Mouse (Mus musculus): ENCODE measurements at regions not wholly inside any gene's neighbourhood (a gene's known extent, or its start where the extent isn't known, plus 50 kb on each side); places are given as distances from the start of the nearest gene placed in this dataset.
"Not testable (repeated sequence)": the region's sequence is repeated elsewhere in the genome, so short reads cannot be mapped to it uniquely, and the experiment has no call there.

GRCm38 (mm10) chr12:95355151-95355550 lies 336.9 kb upstream of the Flrt2 start:
- DNase-seq (ENCODE audit: low spot score in 2 of 2) = no peak
- intact Hi-C loops (cut with DNase I) = no loop called here

DNA sequence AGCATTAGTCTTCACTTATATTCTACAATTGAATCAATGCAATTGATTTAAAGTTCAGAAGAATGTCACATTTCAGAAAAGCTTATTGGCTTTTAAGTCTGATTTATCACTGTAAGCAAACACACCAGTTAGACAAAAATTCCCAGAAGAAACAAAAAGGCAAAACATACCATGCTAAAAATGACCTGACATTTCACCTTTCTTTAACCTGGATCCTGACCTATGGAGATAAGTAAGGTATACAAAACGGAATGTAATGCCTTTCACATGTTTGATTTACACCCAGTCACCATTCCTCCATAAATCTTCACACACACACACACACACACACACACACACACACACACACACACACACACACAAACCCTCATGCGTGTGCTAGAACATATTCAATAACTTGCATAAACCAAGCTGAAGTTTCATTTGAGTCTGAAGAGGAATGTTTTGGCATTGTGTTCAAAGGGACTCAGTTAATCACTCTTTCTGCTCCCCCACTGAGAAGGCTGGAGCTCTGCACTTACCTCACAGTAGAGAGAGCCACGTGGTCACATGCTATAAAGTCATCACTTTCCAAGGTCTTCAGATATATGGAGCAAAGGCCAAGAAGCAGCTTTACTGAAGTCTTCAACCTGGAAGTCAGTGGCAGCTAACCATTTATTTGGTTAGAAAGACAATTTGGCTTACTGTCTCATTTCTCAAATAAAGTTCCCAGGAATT lies 307.6 kb upstream of the Flrt2 start:
- intact Hi-C loops (cut with DNase I) = loop anchor here (10.0 kb wide), 2 partner anchors 210 to 270 kb away; no protein-coding TSS in a partner anchor
- DNase-seq (ENCODE audit: low spot score in 2 of 2) = no peak

GRCm38 (mm10) chr12:95385688-95386087 lies 306.3 kb upstream of the Flrt2 start:
- no peak for DNase-seq (ENCODE audit: low spot score in 2 of 2)
- intact Hi-C loops (cut with DNase I) = loop anchor here (5.0 to 10.0 kb wide), 4 partner anchors 68 to 307 kb away; partner anchors contain the start of gene Flrt2

DNA sequence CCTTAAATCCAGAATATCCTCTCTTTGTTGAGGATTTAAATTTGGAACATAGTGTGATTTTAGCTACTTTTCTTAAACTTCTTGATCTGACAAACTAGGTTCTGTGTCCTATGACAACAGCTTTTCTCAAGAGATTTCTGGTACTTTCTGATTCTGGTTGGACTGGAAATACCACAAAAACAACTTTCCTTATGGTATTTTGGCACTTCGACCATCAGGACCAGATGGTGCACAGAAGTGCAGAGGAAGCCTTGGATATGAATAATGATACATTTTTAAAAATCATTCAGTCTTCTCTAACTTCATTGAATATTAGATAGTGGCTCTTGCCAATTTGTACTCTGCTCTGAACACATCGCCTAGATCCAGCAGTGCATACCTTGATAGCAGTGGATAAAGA lies 303.8 kb upstream of the Flrt2 start:
- intact Hi-C loops (cut with DNase I) = loop anchor here (5.0 to 10.0 kb wide), 4 partner anchors 71 to 304 kb away; partner anchors contain the start of gene Flrt2
- DNase-seq (ENCODE audit: low spot score in 2 of 2) = peak; percentile 47 to 89

DNA sequence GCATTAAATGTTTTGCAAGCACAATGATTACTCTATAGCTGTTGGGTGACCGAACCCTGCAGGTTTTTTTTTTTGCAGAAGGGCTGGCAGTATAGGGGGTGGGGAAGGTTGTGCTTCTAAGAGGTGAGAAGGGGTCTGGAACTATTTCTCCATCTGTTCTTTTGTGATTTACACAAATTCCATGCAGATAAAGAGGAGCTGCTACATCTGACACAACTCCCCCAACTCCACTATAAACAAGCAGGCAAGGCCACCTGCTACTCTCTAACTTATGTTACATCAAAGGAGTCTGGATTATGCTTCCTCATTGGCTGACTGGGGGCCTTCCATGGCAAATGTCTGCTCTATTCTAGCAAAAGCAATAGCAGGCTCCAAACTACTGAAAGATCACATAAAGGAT lies 299.2 kb upstream of the Flrt2 start:
- intact Hi-C loops (cut with DNase I) = no loop called here
- DNase-seq (ENCODE audit: low spot score in 2 of 2) = no peak

- DNase-seq (ENCODE audit: low spot score in 2 of 2) = no peak
- intact Hi-C loops (cut with DNase I) = no loop called here
These were observed 297.0 kb upstream of the Flrt2 start for GRCm38 (mm10) chr12:95394991-95395530.

GRCm38 (mm10) chr12:95420861-95421260 lies 271.2 kb upstream of the Flrt2 start:
- no peak for DNase-seq (ENCODE audit: low spot score in 2 of 2)
- intact Hi-C loops (cut with DNase I) = no loop called here

DNA sequence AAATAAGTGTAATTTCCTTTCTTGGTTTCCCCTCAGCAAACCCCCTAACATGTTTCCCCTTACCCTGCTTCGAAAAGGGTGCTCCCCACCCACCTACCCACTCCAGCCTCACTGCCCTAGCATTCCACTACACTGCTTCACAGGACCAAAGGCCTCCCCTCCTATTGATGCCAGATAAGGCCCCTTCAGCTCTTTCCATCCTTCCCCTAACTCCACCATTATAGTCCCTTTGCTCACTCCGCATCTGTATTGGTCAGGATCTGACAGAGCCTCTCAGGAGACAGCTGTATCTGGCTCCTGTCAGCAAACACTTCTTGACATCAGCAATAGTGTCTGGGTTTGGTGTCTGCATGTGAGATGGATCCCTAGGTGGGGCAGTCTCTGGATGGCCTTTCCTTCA lies 267.3 kb upstream of the Flrt2 start:
- intact Hi-C loops (cut with DNase I) = no loop called here
- DNase-seq (ENCODE audit: low spot score in 2 of 2) = no peak

DNA sequence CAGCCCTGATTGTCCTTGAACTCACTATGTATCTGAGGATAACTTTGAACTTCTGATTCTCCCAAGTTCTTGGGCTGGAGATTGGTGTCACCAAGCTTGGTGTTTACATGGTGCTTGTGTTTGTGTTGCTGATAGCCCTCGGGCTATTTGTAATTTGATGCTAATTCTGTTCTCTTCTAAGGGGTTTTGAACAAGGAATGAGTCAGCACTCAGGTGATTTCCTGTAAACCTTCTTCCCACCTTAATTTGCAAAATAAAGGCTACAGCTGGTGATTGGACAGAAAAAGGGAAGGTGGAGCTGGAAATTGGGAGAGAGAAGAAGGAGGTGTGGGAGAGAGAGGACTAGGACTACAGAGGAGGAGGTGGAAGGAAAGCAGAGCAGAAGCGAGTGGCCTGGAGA lies 254.8 kb upstream of the Flrt2 start:
- intact Hi-C loops (cut with DNase I) = no loop called here

DNA sequence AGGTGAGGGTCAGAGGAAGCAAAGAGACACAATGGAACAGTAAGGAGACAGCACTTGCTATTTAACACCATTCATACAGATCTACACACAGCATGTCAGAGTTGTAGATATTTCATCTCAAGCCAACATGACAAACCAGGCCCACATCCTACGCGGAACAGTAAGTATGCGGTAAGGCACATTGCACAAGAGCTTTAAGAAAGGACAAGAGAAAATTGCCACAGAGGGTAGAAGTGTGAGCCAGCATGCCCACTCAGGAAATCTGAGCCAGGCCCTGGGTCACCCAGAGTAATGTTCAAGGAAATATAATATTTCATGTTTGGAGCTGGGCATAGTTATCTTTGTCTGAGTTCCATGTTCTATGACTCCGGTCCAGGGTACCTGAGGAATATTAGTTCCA lies 234.5 kb upstream of the Flrt2 start:
- intact Hi-C loops (cut with DNase I) = no loop called here
- no peak for DNase-seq (ENCODE audit: low spot score in 2 of 2)

More for the DNA sequence above, 254.8 kb upstream of the Flrt2 start:
- no peak for DNase-seq (ENCODE audit: low spot score in 2 of 2)

DNA sequence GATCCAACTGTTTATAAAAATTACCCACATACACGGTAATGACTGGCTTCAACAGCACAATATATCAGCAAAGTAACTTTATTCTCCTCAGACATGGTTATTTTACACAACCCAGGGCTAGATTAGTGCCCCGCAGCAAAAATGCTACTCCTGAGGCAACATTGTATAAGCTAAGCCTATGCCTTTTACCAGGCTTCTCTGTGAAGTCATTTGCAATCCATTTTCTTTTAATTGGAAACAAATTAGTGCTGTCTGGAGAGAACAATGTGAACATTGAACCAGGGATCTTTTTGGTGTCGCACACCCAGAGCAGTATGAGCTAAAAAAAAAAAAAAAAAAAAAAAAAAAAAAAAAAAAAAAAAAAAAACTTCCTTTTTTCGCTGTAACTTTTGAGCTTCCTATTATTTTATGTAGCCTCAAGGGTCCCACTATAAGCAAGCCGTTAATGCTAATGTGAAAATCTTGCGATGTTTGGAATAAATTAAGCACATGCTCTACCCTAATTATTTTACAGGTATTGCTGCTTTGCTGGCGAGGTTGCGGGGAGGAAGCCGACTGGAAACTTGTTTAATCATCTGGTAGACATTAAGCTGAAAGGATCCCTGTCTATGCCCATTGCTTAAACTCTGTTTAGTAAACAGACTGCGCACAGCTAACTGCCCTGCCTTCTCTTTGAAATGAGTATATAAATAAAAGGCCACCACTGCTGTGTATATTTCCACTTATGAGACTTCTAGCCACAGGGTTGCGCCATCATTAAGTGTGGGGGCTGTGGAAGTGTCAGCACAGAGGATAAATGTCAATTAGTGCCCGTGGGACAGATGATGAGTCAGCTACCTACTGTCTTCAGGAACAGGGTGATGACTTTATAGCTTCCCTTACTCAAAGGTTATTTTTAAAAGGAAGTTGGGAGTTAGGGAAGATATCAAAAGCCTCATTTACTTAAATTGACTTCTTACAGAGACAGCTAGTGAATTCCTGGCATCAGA lies 225.2 kb upstream of the Flrt2 start:
- DNase-seq (ENCODE audit: low spot score in 2 of 2) = no peak
- intact Hi-C loops (cut with DNase I) = no loop called here

DNA sequence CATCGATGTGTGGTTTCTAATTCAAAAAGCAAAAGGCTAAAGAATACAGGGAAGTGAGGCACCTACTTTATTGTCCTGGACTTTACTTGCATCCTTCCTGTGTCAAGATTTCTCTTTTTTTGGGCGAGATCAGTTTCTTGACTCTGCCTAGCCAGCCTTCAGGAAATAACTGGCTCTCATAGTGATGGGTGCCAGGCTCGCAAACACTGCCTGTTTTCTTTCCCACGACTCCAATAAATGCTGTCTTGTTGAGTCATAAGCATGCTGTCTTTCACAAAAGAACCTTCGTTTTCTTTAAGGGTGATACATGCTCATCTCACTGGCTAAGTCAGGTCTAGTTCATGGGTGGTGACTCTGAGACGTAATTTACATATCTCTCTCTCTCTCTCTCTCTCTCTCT lies 222.1 kb upstream of the Flrt2 start:
- DNase-seq (ENCODE audit: low spot score in 2 of 2) = no peak
- intact Hi-C loops (cut with DNase I) = no loop called here

DNA sequence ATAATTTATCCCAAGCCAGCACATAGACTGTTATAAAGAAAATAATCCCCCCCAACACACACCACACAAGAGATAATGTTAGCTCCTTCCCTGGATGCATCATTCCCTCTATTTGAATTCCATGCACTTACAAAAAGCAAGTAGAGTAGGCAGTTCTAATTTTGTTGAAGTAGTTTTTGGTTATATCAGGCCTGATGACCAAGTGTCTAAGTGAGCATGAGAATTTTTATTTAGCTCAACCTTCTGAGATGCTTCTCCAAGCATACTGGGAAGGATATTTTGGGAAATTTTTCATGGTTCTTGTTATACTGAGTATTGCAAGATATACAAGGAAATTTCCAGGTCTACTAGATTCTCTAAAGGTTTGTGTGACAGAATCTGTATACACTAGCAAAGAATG lies 205.5 kb upstream of the Flrt2 start:
- peak in 1 of 2 experiments; percentile 63 for DNase-seq (ENCODE audit: low spot score in 2 of 2)
- intact Hi-C loops (cut with DNase I) = loop anchor here (5.0 kb wide), 2 partner anchors 206 to 734 kb away; partner anchors contain the start of gene Flrt2

DNA sequence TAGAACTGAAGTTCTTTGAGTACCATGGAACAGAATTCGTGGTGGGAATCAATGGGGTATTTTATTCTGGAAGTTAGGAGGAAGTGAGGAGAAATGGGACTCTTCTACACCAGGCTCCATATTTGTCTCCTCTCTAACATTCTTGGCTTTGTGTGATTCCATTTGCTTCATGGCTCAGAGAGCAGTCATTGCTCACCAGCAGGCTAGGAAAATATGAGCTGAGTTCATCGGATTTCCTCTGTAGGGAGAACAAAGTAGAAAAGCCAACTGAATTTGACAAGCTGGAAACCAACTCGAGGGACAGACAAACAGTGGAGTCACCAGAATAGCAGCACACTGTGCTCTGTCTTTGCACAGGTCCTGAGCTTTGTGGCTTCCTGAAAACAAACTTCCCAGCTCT lies 203.7 kb upstream of the Flrt2 start:
- no peak for DNase-seq (ENCODE audit: low spot score in 2 of 2)
- intact Hi-C loops (cut with DNase I) = loop anchor here (2.0 to 5.0 kb wide), 3 partner anchors 174 to 736 kb away; partner anchors contain the start of gene Flrt2

DNA sequence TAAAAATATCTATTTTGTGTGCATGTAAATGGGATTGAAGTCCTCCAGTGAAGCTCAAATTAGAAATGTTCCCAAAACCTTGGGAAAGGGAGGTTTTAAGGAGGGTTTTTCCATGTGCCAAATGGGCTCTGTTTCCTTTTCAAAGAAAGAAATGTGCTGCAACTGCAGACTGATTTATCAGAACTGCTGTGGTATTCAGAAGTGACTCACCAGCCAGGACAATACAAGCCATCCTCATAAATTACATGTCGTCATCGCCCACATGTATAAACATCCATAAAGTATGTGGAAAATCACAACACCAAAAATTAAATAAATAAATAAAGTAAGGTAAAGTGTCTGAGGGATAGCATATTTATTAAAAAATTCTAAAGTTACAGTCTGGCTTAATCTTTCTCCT lies 202.7 kb upstream of the Flrt2 start:
- peak in 1 of 2 experiments; percentile 43 for DNase-seq (ENCODE audit: low spot score in 2 of 2)
- intact Hi-C loops (cut with DNase I) = loop anchor here (2.0 to 5.0 kb wide), 3 partner anchors 175 to 737 kb away; partner anchors contain the start of gene Flrt2

GRCm38 (mm10) chr12:95489848-95490247 lies 202.2 kb upstream of the Flrt2 start:
- no peak for DNase-seq (ENCODE audit: low spot score in 2 of 2)
- intact Hi-C loops (cut with DNase I) = loop anchor here (2.0 to 5.0 kb wide), 3 partner anchors 175 to 738 kb away; partner anchors contain the start of gene Flrt2

DNA sequence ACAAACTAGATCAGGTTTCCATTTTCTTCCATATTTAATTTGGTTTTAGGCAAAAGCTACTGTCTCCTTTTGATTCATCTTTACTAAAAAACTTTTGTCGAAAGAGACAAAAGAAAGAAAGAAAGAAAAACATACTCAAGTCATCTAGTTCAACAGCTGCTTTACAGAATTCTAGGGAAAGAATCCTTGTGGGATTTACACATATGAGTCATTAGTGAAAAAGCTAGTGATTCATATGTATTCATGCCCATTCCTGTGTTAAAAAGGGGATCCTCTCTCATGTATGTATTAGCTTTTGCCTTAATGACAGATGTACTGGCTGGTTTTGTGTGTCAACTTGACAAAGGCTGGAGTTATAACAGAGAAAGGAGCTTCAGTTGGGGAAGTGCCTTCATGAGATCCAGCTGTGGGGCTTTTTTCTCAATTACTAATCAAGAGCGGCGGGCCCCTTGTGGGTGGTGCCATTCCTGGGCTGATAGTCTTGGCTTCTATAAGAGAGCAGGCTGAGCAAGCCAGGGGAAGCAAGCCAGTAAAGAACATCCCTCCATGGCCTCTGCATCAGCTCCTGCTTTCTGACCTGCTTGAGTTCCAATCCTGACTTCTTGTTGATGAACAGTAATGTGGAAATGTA lies 200.1 kb upstream of the Flrt2 start:
- peak in 1 of 2 experiments; percentile 10 for DNase-seq (ENCODE audit: low spot score in 2 of 2)
- intact Hi-C loops (cut with DNase I) = not testable (repeated sequence)

DNA sequence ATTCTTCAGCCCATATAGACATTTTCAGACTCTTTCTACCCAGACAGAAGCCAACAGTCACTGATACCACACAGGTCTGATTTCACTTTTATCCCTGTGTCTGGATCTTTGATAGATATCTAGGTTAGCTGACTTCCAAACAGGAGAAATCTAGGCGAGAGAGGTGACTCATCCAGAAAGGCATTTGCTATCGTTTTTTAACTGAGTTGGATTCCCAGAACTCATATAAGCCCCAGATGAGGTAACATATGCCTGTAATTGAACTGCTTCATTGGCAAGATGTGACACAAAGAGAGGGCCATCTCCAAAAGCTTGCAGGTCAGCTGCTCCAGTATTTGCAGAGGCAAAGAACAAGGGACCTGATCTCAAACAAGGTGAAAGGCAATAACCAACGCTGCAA lies 190.6 kb upstream of the Flrt2 start:
- no peak for DNase-seq (ENCODE audit: low spot score in 2 of 2)
- intact Hi-C loops (cut with DNase I) = no loop called here

DNA sequence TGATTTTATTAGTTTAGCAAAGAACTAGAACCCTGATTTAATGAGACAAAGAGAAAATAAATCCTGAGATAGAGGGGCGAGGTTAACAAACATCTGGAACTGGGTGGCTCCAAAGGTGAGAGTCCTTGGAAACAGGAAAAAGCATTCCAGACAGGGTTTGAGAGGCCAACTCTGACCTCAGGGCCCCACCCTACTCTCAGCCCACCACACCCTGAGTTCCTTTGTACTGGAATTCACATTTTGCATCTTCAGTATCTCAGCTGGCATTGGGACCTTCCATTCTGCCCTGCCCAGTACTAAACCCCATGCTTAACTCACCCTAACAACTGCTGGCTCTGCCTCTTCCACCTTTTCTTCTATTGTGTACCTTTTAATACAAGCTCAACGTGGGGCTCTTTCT lies 172.0 kb upstream of the Flrt2 start:
- no peak for DNase-seq (ENCODE audit: low spot score in 2 of 2)
- intact Hi-C loops (cut with DNase I) = no loop called here

DNA sequence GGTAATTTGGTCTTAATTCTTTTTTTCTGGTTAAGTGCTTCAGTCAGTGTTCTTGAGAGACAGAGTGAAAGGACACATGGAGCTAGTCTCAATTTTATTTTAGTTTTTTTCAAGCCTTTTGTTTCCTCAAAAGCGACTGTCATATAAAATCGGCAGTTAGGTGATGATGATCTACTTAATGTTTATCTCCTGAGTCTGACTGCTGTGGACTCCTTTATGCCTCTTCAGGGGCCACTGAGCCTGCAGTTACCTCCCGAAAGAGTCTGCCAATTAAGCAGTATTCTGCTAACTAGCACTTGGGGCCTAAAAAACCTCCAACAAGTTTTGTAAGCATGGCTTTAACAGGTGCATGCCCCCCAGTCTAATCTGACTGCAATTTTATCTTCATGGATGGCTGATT lies 170.0 kb upstream of the Flrt2 start:
- intact Hi-C loops (cut with DNase I) = no loop called here
- no peak for DNase-seq (ENCODE audit: low spot score in 2 of 2)

All from left cerebral cortex, postnatal 25 days (tissue).